Mouse (Mus musculus): Measurements from ENCODE around the gene Upf3a.

DNA sequence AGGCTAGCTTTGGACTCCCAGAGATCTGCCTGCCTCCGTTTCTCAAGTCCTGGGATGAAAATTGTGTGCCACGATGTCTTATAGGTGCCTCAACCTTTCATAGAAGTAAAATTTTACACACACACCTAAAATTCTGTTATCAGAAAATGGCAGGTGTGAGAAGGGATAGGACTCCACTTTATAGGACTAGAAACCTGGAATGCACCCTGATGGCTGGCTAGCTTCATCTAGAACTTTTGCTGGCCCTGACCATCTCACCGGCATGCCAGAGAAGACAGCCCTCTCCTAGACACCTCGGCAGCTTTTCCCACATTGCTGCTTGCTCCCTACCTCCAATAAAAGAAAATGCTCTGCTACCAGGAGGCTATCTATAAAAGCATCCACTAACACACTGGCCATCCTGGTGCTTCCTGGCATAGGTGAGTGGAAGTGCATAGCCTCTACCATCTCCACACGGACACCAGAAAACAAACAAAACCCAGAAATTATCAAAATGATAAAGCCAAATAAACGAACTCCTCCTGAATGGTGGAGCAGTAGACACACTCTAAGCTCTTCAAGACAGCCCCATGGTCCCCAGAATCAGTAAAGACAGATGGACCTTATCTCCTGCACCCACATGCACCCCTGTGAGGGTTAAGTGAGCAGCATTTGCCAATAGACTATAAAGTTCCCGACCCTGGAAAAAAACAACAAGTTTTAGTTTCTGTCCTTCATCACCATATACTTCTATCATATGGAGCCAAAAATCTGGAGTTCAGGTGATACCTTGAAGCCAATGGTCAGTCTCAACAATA lies 44.4 kb upstream of the Upf3a start:
- TF ChIP-seq POLR2A (IDR thresholded peaks at IDR 0.05; ENCODE audit: control insufficient read depth, low read depth, low read length) (no peak), CTCF (IDR thresholded peaks at IDR 0.05; ENCODE audit: control insufficient read depth, insufficient read depth, insufficient replicate concordance, low read depth, low read length) (no peak)
